Mouse (Mus musculus): ENCODE results near the gene Man2a1. TPM values are rescaled to one million over a fixed set of nuclear protein-coding genes. Genes with fewer than 3 reads are reported as not detected.

Man2a1 gene
- polyA plus RNA-seq, 1 experiment from 2014 or later: 54.9 TPM

DNA sequence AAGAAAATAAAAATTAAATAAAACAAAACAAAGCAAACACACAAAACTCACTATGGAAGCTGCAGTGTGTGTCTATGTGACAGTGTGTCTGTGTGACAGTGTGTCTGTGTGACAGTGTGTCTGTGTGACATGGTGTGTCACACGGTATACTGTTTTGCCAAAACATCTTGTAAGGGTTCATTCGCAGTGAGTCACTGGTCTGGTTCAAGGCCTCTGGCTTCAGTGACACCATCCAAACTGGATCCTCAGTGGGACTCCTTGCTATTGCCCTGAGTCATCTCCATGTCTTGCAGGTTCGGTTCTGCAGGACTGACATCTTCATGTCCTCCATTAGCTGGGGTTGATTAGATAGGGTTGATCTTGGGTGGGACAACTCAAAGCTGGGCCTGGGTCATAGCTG, 191.5 kb downstream of the Man2a1 start:
- ChIA-PET CTCF (interaction anchor here (1.3 kb wide), 1 partner anchor 36 kb away, joined by 3 read pairs; no protein-coding TSS in a partner anchor), POLR2A (no interaction called here)
- ATAC-seq (no peak), DNase-seq (ENCODE audit: low read depth, low spot score) (no peak)
- H3K27me3 ChIP-seq: peaks cover 34% of the 10 kb centered on the region
- no peak for TF ChIP-seq CTCF (IDR thresholded peaks at IDR 0.05)
- in situ Hi-C loops (cut with MboI; ENCODE audit: low pct_unique_long_range_greater_than_20kb): no loop called here

DNA sequence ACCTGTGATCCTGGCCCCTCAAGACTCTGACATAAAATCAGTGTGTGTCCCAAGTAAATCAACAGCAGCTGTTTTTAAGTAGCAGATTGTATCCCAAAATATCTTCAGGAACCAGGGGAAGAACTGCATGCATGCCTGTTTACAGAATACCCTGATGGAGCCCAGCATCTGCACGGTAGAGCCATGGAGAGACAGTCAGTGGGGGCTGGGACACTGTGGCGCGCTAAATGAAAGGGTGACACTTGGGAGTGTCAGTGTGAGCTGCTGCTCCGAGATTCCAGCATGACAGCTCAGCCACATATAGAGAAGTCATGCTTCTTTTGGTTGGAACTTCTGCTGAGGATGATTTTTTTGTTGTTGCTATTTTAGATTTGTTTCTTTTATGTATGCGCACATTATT, 192.1 kb downstream of the Man2a1 start:
- ATAC-seq (no peak), DNase-seq (ENCODE audit: low read depth, low spot score) (no peak)
- peaks cover 30% of the 10 kb centered on the region for H3K27me3 ChIP-seq
- in situ Hi-C loops (cut with MboI; ENCODE audit: low pct_unique_long_range_greater_than_20kb): no loop called here
- ChIA-PET POLR2A (no interaction called here), CTCF (interaction anchor here (1.3 kb wide), 1 partner anchor 35 kb away, joined by 3 read pairs; no protein-coding TSS in a partner anchor)
- no peak for TF ChIP-seq CTCF (IDR thresholded peaks at IDR 0.05)

DNA sequence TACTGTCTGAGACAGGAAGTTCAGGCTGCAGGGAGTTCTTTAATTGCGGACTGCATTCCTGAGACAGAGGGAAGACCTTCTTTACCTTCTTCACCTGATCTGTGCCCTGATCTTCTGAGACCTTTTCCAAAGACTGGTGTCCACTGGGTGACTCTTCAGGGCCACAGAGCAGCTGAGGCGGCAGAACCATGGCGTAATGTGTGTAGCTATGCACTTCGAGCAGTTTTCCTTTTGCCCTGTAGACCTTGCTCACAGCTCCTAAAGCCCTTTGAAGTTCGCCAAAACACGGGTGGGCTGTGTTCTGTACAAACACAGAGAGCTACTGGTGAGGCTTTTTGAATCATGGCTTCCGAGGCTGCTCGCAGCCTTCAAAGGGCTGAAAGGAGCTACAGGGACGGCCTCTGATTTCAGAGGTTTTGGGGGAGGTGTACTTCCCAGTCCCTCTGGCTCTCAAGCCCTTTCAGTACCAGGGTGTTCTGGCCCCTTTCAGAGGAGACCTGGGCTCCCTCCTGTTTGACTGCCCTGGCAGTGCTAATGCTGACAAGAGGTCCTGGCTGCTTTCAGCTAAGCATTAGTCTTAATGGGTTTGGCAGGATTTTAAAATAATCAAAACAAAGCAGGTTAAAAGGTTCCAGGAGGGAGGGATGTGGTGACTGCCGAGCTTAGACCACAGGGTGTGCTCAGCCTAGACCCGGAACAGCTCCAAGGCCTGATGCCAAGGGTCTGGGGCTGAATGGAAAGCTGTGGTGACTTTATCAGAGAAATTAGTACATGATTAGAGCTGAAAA, 201.8 kb downstream of the Man2a1 start:
- ChIA-PET CTCF (interaction anchor here (1.1 kb wide), 1 partner anchor 34 kb away, joined by 3 read pairs; the partner anchor contains the start of gene 4930583I09Rik), POLR2A (no interaction called here)
- no peaks in the 10 kb centered on the region for H3K27me3 ChIP-seq
- TF ChIP-seq CTCF (IDR thresholded peaks at IDR 0.05): no peak
- DNase-seq (ENCODE audit: low read depth, low spot score) (no peak), ATAC-seq (no peak)
- in situ Hi-C loops (cut with MboI; ENCODE audit: low pct_unique_long_range_greater_than_20kb): no loop called here

DNA sequence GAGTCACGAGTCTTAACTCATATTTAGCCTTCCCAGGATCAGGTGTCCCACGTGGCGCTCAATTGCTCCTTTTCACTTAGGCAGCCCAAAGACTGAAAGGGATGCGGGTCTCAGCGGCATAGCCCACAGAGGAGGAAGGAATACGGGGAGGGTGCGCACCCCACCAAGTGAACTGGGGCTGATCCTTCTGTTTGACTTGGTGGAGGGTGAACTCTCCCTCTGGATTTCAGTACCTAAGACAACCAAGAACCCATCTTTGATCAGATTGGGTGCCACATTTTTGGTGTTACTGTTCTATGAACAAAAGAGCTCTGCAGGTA, 202.4 kb downstream of the Man2a1 start:
- ChIA-PET POLR2A (no interaction called here), CTCF (interaction anchor here (1.1 kb wide), 1 partner anchor 33 kb away, joined by 3 read pairs; the partner anchor contains the start of gene 4930583I09Rik)
- H3K27me3 ChIP-seq: peaks cover under 1% of the 10 kb centered on the region
- no peak for TF ChIP-seq CTCF (IDR thresholded peaks at IDR 0.05)
- DNase-seq (ENCODE audit: low read depth, low spot score) (no peak), ATAC-seq (no peak)
- in situ Hi-C loops (cut with MboI; ENCODE audit: low pct_unique_long_range_greater_than_20kb): no loop called here

Other genes starting within 250 kb of the Man2a1 start
- not detected for gene 4930583I09Rik, start 235.3 kb downstream of the Man2a1 start, polyA plus RNA-seq (2021)